Mouse (Mus musculus) layer of hippocampus, adult 9-11 months (tissue): Measurements from ENCODE around the gene Tcea2.

Experiments
- DNase-seq: peaks from one replicate; pipeline ENCODE4 v3.0.0; 2022

Gene Tcea2

GRCm38 (mm10) chr2:181679951-181680715 is at the start of gene Tcea2:
Tcea2 (plus strand) TSS chr2:181680310.
- DNase-seq, result peak; percentile 60

DNA sequence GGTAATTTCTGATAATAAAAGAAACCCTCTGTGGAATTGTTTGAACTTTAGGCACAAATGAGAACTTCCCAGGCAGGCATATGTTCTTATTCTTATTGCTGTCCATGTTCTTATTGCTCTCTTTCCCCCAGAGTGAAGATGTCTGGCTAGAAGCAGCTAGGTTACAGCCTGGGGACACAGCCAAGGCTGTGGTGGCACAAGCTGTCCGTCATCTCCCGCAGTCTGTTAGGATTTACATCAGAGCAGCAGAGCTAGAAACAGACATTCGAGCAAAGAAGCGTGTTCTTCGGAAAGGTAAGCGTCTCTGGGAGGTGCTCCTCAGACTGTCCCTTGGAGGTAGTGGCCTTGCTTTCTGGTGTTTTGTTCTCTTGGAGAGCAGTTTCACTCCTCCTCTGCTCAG is 47.5 kb upstream of the Tcea2 start:
- peak; percentile 39 for DNase-seq

- no peak for DNase-seq
Measured at GRCm38 (mm10) chr2:181635865-181636264, 44.2 kb upstream of the Tcea2 start.

DNA sequence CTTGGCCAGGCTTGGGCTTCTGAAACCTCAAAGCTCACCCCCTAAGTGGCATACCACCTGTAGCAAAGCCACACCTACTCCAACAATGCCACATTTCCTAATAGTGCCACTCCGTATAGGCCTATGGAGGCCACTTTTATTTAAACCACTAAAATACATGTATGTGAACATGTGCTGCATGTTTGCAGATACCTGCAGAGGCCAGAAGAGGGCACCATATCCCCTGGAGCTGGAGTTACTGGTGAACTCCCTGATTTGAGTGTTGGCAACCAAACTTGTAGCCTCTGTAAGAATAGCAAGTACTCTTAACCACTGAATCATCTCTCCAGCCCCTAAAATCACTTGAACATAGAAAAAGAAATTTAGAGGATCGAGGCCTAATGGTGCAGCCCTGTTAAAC is 35.7 kb upstream of the Tcea2 start:
- DNase-seq, result no peak

- DNase-seq, result no peak
Measured at GRCm38 (mm10) chr2:181645666-181646065, 34.4 kb upstream of the Tcea2 start.

DNA sequence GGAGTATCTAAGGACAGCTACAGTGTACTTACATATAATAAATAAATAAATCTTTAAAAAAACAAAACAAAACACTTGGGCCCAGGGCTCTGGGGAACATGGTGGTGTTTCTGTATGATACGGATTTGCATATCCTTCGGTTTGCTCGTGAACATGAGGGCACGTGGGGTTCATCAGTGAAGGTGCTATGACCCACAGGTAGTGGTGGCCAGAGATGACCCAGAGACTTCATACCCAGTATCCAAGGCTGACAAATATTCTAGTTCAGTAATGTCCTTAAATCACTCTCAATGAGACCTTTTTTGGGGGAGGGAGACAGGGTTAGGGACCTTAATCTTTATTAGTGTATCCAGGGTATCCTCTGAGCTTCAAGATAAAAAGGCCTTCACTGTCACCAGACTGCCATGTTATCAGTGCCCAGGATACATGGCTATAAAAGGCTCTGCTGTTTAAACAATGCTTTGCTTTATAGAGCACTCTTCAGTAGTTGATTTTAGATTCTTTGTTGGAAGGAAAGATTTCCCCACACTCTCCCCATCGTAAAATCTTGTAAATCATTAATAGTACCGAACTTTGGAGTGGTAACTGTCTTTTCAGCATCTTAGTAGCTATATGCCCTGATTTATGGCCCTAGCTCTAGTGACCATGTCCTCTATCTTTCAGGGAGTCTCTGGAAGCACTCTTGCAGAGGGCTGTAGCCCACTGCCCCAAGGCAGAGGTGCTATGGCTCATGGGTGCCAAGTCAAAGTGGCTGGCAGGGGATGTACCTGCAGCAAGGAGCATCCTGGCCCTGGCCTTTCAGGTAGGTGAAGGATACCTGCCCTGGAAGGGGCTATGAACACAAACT is 33.3 kb upstream of the Tcea2 start:
- DNase-seq, result no peak

DNA sequence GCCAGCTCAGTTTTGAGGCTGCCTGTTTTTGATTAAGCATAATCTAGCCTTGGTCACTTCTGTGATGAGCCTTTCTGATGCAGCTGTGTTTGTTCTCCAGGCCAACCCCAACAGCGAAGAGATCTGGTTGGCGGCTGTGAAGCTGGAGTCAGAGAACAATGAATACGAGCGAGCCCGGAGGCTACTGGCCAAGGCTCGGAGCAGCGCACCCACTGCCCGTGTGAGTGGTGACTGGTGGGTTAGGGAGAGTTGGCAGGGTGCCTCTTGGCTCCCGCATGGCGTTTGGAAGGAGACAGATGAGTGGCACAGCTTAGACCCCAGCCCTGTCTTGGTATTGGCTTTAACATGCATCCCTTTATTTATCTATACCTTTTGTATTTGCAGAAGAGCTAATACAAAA is 31.2 kb upstream of the Tcea2 start:
- DNase-seq, result peak; percentile 53

GRCm38 (mm10) chr2:181653065-181653464 is 27.0 kb upstream of the Tcea2 start:
- no peak for DNase-seq

DNA sequence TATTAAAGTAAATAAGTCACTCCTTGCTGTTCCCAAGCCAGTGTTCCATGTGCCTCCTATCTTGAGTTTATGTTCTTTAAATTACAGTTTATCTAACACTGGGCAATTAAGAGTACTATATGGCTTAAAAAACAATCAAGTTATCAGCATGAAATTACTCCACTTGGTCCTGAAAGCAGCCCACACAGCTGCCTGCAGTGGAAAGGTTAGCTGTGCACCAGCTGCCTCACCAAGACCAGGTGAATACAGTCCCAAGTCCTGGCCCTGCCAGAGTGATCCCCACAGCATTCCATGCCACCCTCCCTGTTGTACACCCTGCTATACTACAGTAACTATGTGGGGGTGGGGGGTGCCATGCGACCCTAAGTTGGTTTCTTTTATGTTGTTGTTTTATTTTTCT is 26.6 kb upstream of the Tcea2 start:
- no peak for DNase-seq

DNA sequence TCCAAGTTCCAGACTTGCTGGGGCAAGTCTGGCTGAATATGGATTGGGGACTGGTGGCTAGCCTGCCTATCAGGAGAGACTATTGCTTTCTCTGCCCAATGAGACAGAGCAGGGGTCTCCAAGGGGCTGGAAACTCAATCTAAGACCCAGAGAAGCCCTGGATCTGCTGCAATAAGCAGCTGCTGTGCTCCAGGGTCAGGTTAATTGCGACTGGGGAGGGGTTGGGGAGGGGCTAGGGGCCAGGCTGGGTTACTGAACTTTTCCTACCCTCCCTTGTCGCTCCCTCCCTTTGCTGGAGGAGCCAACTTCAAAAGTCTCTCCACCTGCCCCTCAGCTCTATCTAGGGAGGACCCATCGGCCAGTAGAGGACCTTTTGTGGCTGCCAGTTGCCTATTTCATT is 23.4 kb upstream of the Tcea2 start, which contains the start of gene Gm29797:
Gene Gm29797, plus strand, starts transcription at position 301 of the 400 bp plus-strand sequence.
- DNase-seq, result no peak

GRCm38 (mm10) chr2:181657441-181657840 is 22.7 kb upstream of the Tcea2 start:
- DNase-seq, result no peak

DNA sequence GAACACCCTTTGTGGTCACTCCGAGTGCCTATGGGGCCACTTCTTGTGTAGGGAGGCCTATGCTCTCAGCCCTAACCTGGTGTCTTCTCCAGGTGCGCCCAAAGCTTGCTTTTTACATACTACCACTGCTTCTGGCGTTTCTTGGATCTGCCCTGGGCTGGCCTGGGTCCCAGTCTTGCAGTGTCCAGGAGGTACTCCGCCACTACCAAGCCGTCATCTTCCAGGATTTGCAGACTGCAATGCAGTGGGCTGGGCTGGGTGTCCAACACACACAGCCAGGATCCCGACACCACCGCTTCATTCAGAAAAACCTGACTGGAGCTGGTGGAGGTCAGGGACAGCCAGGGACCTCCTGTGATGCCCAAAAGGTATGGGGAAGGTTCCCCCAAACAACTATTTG is 21.6 kb upstream of the Tcea2 start:
- no peak for DNase-seq

- peak; percentile 81 for DNase-seq
Measured at GRCm38 (mm10) chr2:181658930-181659555, 21.1 kb upstream of the Tcea2 start.

GRCm38 (mm10) chr2:181659609-181660055 is 20.5 kb upstream of the Tcea2 start:
- peak; percentile 89 for DNase-seq

DNA sequence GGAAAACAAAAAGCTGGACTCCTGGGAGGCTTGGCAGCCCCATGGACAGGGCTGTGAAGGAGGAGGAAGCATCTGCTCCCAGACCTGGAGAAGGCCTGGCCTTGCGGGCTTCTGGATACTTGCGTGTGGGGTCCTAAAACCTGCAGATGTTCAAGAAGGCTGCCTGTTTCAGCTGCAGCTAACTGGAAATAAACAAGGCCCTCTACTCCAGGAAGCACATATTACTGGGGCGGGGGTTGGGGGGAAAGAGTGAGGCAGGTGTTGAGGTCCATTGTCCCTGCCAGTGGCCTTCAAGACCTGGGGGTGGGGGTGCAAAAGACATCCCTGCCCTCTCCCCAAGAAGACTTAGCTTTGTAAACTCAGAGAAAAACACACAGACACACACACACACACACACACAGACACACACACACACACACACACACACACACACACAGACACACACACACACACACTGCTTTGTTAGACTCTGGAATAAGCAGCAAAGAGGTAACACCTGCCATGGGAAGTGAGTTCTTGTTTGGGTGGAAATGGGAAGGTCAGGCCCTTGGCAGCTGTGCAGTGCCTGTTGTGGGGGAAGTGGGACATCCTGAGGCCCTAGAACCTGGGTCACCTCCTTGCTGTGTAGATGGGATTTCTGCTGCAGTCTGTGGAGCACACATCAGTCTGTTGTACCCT is 17.4 kb upstream of the Tcea2 start:
- DNase-seq, result no peak

DNA sequence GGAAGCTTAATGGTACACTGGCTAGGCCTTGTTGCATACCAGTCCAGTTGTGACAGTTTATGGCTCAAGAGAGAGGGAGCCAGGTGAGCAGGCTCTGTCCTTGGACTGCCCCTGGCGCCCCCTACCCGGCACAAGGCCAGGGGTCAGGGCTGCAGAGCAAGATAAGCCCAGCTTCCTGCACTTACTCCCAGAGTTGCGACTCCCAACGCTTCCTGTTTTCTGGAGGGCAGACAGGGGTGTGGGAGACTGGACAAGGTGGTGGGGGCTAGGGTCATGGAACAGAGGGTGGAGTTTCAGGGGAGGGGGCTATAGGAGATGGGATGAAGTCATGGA is 16.8 kb upstream of the Tcea2 start:
- no peak for DNase-seq

DNA sequence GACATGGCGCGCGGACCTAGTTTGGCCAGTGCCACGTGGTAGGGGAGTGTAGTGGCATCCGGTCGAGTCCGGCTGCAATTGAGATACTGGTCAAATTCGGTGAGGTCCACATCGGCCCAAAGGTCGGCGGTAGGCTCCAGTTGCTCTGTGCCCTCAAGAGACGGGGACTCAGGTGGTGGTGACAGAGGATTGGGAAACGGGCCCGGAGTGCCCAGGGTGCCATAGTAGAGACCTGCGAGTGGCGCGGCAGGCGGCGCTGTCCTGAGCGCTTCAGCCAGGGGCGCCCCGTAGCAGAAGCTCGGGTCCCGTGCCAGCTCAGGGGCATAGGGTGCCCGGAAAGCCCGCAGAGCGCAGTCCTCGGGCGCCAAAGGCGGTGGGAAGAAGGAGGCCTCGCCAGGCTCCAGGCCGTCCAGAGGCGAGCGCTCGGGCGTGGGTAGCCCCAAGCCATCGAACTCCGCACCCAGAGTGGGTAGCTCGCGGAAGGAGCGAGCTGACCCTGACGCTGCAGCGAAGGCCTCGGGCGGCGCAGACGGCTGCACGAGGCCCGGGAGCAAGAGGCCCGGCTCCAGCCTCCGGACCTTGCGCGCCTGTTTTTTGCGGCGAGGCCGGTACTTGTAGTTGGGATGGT is 9.7 kb upstream of the Tcea2 start:
- DNase-seq, result no peak

- no peak for DNase-seq
Measured at GRCm38 (mm10) chr2:181670913-181671311, 9.2 kb upstream of the Tcea2 start.

GRCm38 (mm10) chr2:181671326-181671725 is 8.8 kb upstream of the Tcea2 start, which contains the start of gene Sox18:
Sox18 (minus strand) TSS chr2:181671640.
- DNase-seq, result no peak

DNA sequence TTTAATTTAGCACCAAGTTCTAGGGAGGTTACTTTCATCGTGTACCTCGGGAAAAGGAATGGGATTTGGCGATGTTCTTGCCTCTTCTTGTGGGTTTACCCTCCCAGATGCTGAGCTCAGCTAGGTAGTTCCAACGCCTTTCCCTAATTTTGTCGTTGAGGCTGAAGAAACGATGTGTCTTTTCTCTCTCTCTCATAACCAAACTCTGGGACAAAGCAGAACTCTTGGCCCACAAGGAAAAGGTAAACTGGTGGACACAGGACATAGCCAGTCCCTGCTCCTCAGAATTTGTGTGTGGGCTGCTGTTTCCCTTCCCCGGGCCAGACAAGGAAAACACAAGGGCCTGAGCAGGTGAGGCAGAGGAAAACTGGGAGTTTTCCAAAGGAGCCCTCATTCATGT is 8.1 kb upstream of the Tcea2 start:
- no peak for DNase-seq

DNA sequence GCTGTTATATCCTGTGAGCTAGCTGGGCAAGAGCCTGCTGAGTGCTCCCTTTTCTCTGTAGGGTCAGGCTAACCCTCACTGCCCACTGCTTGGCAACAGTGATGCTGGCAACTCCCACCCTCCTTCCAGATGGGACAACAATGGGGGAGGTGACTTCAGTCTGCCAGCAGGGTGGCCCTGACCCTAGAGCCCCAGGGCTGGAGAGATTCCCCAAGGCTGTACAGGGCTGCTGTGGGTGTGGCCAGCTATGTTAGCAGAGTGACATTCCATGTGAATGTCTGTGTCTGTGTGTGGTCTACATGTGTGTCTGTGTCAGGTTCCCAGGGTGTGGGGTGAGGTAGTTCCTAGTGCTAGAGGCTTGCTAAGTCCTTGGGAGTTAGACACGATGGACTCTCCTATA is 6.6 kb upstream of the Tcea2 start:
- DNase-seq, result no peak

- no peak for DNase-seq
Measured at GRCm38 (mm10) chr2:181674934-181675333, 5.2 kb upstream of the Tcea2 start.

DNA sequence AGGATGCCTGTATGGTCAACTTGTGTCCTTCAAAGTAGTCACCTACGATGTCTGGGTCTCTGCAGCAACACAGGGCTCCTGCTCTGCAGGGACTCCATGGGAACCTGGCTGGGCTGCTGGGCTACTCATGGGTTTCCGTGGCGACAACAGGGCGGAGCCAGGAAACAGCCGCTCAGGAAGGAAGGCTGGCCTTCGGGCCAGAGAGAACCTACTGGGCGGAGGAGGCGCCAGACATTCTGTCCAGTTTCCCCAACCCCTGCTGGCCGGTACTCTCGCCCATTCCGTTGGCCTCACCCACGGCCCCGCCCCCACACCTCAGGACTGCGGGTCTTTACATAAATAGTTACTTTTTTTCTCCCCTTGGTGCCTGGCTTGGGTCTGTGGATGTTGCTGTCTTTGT is 4.7 kb upstream of the Tcea2 start:
- peak; percentile 61 for DNase-seq
